Mouse (Mus musculus) kidney, adult 2 months (tissue): Measurements from ENCODE around the gene Ruvbl1.

Experiments
- CTCF ChIP-seq: fragments of 200-500 bp; conservative IDR thresholded peaks from 2 replicates; pipeline ENCODE4 v1.5.1; 2011; ENCODE audit warnings: low read depth, mild to moderate bottlenecking, control low read depth, low read length, moderate library complexity, mixed read lengths; ENCODE audit not compliant: insufficient read depth, insufficient read length
- POLR2A ChIP-seq: fragments of 200-500 bp; IDR thresholded peaks from one replicate; pipeline ENCODE4 v1.6.1; 2011; ENCODE audit warnings: low read depth, low read length, control low read depth

- TF ChIP-seq CTCF (no peak), POLR2A (no peak)
Observed at GRCm38 (mm10) chr6:88516667-88517066, 51.5 kb downstream of the Ruvbl1 start.
